ENCODE assay signal across 16 mouse cellular contexts in the genomic region with DNA sequence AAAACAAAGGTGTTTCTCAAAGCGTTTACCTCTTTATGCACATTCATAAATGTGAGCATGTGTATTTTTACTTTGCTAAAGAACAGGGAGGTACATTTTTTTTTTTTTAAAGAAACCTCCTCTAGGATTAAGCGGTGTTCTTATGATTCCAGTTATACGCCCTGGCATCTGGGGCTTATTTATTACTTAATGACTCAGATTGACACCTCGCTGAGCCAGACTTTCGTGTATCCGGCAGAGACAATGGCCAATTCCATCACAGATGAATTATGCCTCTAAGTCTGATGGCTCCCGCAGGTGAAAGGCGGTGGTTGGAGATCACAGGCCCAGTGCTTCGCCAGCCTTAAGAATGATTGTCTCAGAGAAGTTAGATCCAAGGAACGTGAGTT.
DNase-seq lines count a peak whose midpoint lies in the region; ATAC-seq lines count a peak whose summit lies in the region.
"Had no signal": no experiment of that assay in that cellular context is flagged by ENCODE, and none has a peak within 500 bp of the region (broad histone marks: within the 10 kb centered on the region; RNA-seq: fewer than 3 reads in every experiment).

No protein-coding gene starts in this region.

- H3K27ac ChIP-seq in forebrain, embryonic 14.5 days (ENCODE audit: low read depth, low read length), result no peak overlapping the region
- H3K27ac ChIP-seq in forebrain, embryonic 11.5 days (ENCODE audit: low read depth, low read length), result no peak overlapping the region
- no peak overlapping the region for H3K27ac ChIP-seq in limb, embryonic 15.5 days
- no peak overlapping the region for H3K27ac ChIP-seq in limb, embryonic 10.5 days
- no peak overlapping the region; the same call in 1 of the 2 replicates for H3K27ac ChIP-seq in forebrain, embryonic 16.5 days (ENCODE audit: low read length)
- H3K27ac ChIP-seq in liver, embryonic 12.5 days, result no peak overlapping the region
- H3K27ac ChIP-seq: hindbrain, embryonic 13.5 days; liver, embryonic 15.5 days had no signal

- WGBS in forebrain, embryonic 14.5 days, result 71% methylated on average over 10 of the region's 10 CpGs
- WGBS in forebrain, embryonic 11.5 days, result 92% methylated on average over 10 of the region's 10 CpGs
- WGBS in limb, embryonic 15.5 days, result 56% methylated on average over 10 of the region's 10 CpGs
- WGBS in limb, embryonic 10.5 days, result 84% methylated on average over 10 of the region's 10 CpGs
- WGBS in forebrain, embryonic 16.5 days, result 64% methylated on average over 10 of the region's 10 CpGs
- 78% methylated on average over 10 of the region's 10 CpGs for WGBS in liver, embryonic 12.5 days (ENCODE audit: insufficient replicate concordance)

- H3K4me2 ChIP-seq in forebrain, embryonic 14.5 days (ENCODE audit: low read length), result 0 out of 2 replicates have a peak overlapping the region, but pooled peaks have one; percentile 6
- no peak overlapping the region for H3K4me2 ChIP-seq in forebrain, embryonic 11.5 days (ENCODE audit: low read depth, low read length, severe bottlenecking)
- peak overlapping the region; percentile 19; the same call in 1 of the 2 replicates for H3K4me2 ChIP-seq in limb, embryonic 15.5 days
- peak overlapping the region; percentile 41 for H3K4me2 ChIP-seq in forebrain, embryonic 16.5 days (ENCODE audit: low read length)
- no peak overlapping the region for H3K4me2 ChIP-seq in liver, embryonic 12.5 days
- H3K4me2 ChIP-seq: heart, embryonic 12.5 days; hindbrain, embryonic 13.5 days; liver, embryonic 15.5 days; lung, embryonic 14.5 days had no signal

- H3K36me3 ChIP-seq in forebrain, embryonic 14.5 days (ENCODE audit: control insufficient read depth, insufficient read depth, low read length), result no peaks in the 10 kb centered on the region
- no peaks in the 10 kb centered on the region for H3K36me3 ChIP-seq in forebrain, embryonic 11.5 days (ENCODE audit: control insufficient read depth, insufficient read depth, low read length)
- no peaks in the 10 kb centered on the region for H3K36me3 ChIP-seq in limb, embryonic 15.5 days
- no peaks in the 10 kb centered on the region for H3K36me3 ChIP-seq in limb, embryonic 10.5 days
- no peaks in the 10 kb centered on the region for H3K36me3 ChIP-seq in forebrain, embryonic 16.5 days (ENCODE audit: control insufficient read depth, insufficient read depth)
- H3K36me3 ChIP-seq in liver, embryonic 12.5 days, result no peaks in the 10 kb centered on the region
- H3K36me3 ChIP-seq: heart, embryonic 12.5 days; hindbrain, embryonic 13.5 days; liver, embryonic 15.5 days had no signal

- no peak overlapping the region for H3K4me3 ChIP-seq in forebrain, embryonic 14.5 days (ENCODE audit: low read depth, low read length)
- H3K4me3 ChIP-seq in forebrain, embryonic 11.5 days (ENCODE audit: low read depth, low read length), result no peak overlapping the region
- H3K4me3 ChIP-seq in limb, embryonic 15.5 days, result no peak overlapping the region
- H3K4me3 ChIP-seq in limb, embryonic 10.5 days, result no peak overlapping the region
- H3K4me3 ChIP-seq in forebrain, embryonic 16.5 days (replicated peaks; ENCODE audit: low read length), result no peak overlapping the region
- no peak overlapping the region for H3K4me3 ChIP-seq in liver, embryonic 12.5 days
- H3K4me3 ChIP-seq: heart, embryonic 12.5 days; hindbrain, embryonic 13.5 days; liver, embryonic 15.5 days had no signal

- H3K27me3 ChIP-seq in forebrain, embryonic 14.5 days (replicated peaks; ENCODE audit: control insufficient read depth, insufficient read depth, low read length), result no peaks in the 10 kb centered on the region
- no peaks in the 10 kb centered on the region for H3K27me3 ChIP-seq in forebrain, embryonic 11.5 days (ENCODE audit: control insufficient read depth, insufficient read depth, low read length)
- no peaks in the 10 kb centered on the region for H3K27me3 ChIP-seq in limb, embryonic 15.5 days
- H3K27me3 ChIP-seq in limb, embryonic 10.5 days (ENCODE audit: low read depth, poor library complexity, severe bottlenecking), result no peaks in the 10 kb centered on the region
- no peaks in the 10 kb centered on the region for H3K27me3 ChIP-seq in forebrain, embryonic 16.5 days (replicated peaks; ENCODE audit: control insufficient read depth, insufficient read depth, low read length)
- H3K27me3 ChIP-seq in liver, embryonic 12.5 days (replicated peaks), result no peaks in the 10 kb centered on the region
- H3K27me3 ChIP-seq: CH12.LX; heart, embryonic 12.5 days; hindbrain, embryonic 13.5 days; liver, embryonic 15.5 days had no signal

- H3K4me1 ChIP-seq in forebrain, embryonic 14.5 days (ENCODE audit: control insufficient read depth, insufficient read depth, low read length), result no peaks in the 10 kb centered on the region
- no peaks in the 10 kb centered on the region for H3K4me1 ChIP-seq in forebrain, embryonic 11.5 days (replicated peaks; ENCODE audit: control insufficient read depth, insufficient read depth, low read length)
- peaks cover 8% of the 10 kb centered on the region; the same call in 1 of the 2 replicates for H3K4me1 ChIP-seq in limb, embryonic 15.5 days
- H3K4me1 ChIP-seq in limb, embryonic 10.5 days, result 0 out of 2 replicates have a peak, but pooled peaks cover 3% of the 10 kb centered on the region
- peaks cover 3% of the 10 kb centered on the region; the same call in 1 of the 2 replicates for H3K4me1 ChIP-seq in forebrain, embryonic 16.5 days (replicated peaks; ENCODE audit: control insufficient read depth, insufficient read depth, low read length)
- no peaks in the 10 kb centered on the region for H3K4me1 ChIP-seq in liver, embryonic 12.5 days
- H3K4me1 ChIP-seq: heart, embryonic 12.5 days; hindbrain, embryonic 13.5 days; liver, embryonic 15.5 days had no signal

- H3K9me3 ChIP-seq in forebrain, embryonic 14.5 days (replicated peaks; ENCODE audit: control insufficient read depth, low read length), result no peaks in the 10 kb centered on the region
- no peaks in the 10 kb centered on the region for H3K9me3 ChIP-seq in forebrain, embryonic 11.5 days (ENCODE audit: control insufficient read depth, low read length)
- no peaks in the 10 kb centered on the region for H3K9me3 ChIP-seq in limb, embryonic 15.5 days
- no peaks in the 10 kb centered on the region for H3K9me3 ChIP-seq in limb, embryonic 10.5 days (replicated peaks)
- no peaks in the 10 kb centered on the region for H3K9me3 ChIP-seq in forebrain, embryonic 16.5 days (ENCODE audit: control insufficient read depth, low read length)
- H3K9me3 ChIP-seq in liver, embryonic 12.5 days (replicated peaks), result no peaks in the 10 kb centered on the region
- H3K9me3 ChIP-seq: hindbrain, embryonic 13.5 days; liver, embryonic 15.5 days had no signal

- H3K9ac ChIP-seq in forebrain, embryonic 14.5 days (ENCODE audit: low read length), result no peak overlapping the region
- no peak overlapping the region for H3K9ac ChIP-seq in forebrain, embryonic 11.5 days (ENCODE audit: low read length)
- H3K9ac ChIP-seq in limb, embryonic 15.5 days, result no peak overlapping the region
- no peak overlapping the region for H3K9ac ChIP-seq in forebrain, embryonic 16.5 days (replicated peaks; ENCODE audit: low read depth, low read length)
- no peak overlapping the region for H3K9ac ChIP-seq in liver, embryonic 12.5 days
- H3K9ac ChIP-seq: heart, embryonic 12.5 days; hindbrain, embryonic 13.5 days; liver, embryonic 15.5 days; lung, embryonic 14.5 days had no signal

- DNase-seq in forebrain, embryonic 14.5 days (ENCODE audit: low spot score), result peak; percentile 37
- no peak for DNase-seq in forebrain, embryonic 11.5 days (ENCODE audit: low spot score)
- DNase-seq in limb, embryonic 10.5 days (ENCODE audit: low spot score), result no peak
- no peak for DNase-seq in heart, adult 8-10 months (ENCODE audit: low spot score)
- DNase-seq: liver; spleen, adult 18-20 months; thymus, postnatal 25 days had no signal

- 0 out of 2 replicates have a peak, but pooled peaks have one; percentile 18 for ATAC-seq in forebrain, embryonic 14.5 days
- no peak for ATAC-seq in forebrain, embryonic 11.5 days (replicated peaks; ENCODE audit: low FRiP score)
- ATAC-seq in limb, embryonic 15.5 days (ENCODE audit: insufficient number of reproducible peaks, low FRiP score, low TSS enrichment, low read depth), result no peak
- no peak for ATAC-seq in forebrain, embryonic 16.5 days
- no peak for ATAC-seq in liver, embryonic 12.5 days
- ATAC-seq: inflammation-experienced regulatory T-cells, adult 6 months had no signal

Comparison
In these comparisons a context has a peak if more than half of its experiments do, and no peak if none do; other contexts are left out.
1. H3K4me2 ChIP-seq: peak in forebrain, embryonic 14.5 days (single experiment), limb, embryonic 15.5 days (single experiment) and forebrain, embryonic 16.5 days (single experiment); none in forebrain, embryonic 11.5 days (single experiment) and liver, embryonic 12.5 days (single experiment).